Mouse (Mus musculus) T-cell, adult 66 days (primary cell): ENCODE data around the gene Trak1. TPM values are rescaled to one million over a fixed set of nuclear protein-coding genes. Genes with fewer than 3 reads are reported as not detected.

ENCODE experiments used
- total RNA-seq, 2 experiments: library from RNA; stranded (reverse); gene quantifications; 3 replicates in 1 of 2; 4 replicates in 1 of 2; pipeline ENCODE4 v1.2.4; 2023

The Trak1 gene
- 100 to 1,000 TPM in 1 of 2 experiments, 10 to 100 TPM in 1; 95.4 to 101 TPM for total RNA-seq

DNA sequence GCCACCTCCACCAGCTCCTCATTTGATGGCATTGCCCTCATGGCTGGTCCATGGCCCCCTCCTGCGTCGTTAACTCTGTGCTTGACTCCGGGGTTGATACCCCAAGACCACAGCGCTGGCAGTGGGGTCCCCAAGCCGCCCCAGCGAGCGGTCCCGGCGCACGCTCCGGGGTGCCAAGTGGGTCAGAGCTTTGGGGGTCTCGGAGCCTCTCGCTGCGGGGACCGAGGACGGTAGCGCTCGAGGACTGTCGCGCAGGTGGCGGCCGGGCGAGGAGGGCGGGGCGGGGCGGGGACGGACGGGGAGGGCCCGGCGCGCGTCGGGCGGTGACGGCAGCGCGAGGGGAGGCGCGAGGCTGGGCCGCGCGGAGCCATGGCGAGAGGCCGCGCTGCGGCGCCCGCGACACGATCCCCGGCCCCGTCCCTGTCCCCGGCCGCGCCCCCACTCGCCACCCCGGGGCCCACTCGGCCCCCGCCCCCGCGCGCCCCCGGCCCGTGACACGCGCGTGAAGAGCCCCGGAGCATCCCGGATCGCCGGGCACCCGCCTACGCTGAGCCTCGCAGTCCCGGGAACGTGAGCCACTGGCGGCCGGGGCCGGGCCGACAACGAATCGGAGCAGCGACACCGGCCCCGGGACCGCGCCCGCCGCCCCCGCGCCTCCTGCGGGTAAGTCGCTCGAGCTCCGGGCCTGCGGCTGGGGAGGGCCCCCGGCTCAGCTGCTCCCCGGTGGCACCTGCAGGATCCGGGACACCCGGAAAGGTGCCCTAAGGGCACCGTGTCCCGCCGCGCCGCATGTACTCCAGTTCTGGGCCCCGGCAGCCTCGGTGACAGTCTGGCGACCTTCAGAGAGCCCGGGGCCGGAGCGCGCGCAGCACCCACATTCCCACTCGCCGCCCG, at the start of gene Trak1:
TSS of gene Trak1 (plus strand) at position 332 of the 894 bp plus-strand sequence.

DNA sequence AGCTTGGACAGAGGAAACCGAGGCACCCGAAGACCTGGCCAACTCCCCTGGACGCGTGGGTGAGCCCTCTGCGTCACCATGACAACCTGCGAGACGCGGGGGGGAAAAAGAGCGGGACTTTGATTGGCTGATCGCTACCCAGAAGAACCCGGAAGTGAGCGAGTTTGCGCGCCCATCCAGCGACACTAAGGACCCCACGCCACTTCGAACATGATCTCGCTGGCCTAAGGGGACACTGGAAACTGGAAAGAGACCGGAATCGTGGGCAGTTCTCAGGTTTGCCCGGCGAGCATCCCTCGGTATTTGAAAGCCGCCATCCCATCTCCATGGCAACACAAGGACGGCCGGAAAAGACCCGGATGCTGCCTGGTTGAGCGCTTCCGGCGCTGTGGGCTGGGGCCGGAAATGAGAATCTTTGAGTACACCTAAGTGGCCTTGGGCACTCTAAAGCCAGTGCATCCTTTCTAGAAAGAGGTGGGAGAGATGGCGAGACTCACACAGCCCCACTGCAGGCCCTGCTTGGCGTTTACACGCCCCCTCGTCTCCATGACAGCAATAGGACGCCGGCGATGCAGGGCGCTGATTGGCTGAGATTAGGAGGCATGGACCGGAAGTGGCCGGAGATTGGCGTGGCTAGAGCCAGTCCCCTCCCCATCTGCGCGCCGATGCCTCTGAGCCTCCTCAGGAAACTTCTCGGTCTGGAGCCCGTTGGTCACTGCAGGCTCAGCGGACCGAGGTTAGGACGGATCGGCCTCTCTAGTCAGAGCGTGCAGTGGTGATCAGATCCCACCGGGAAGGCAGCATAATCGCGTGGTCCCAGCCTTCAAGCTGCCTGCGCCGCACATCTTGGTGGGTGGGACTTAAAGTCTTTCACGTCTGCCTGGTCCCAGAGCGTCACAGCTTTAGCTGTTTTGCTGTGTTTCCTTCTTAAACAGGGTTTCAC, 19.9 kb upstream of the Trak1 start, which contains the start of gene Ulk4:
TSS of gene Ulk4 (minus strand) at position 80 of the 943 bp plus-strand sequence.

DNA sequence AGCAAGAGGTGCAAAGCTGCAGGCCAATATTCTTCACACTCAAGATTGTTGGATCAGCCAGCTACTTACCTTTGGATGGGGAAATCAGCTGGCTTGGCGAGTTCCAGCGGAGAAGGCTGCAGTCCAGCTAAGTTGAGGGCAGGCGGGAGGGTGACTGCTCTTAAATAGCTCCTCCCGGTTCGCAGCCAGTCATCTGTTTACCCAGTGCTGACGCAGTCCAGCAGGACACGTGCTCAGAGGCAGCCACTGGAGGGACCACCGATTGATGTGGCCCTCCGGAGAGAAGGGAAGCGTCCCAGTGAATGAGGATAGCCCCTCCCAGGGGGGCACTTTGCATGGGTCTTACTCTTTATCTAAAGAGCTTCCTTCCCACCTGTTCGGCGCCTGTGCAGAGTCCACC, 198.2 kb downstream of the Trak1 start, which contains the start of gene Cck:
TSS of gene Cck (minus strand) at position 166 of the 400 bp plus-strand sequence.

Other genes starting within 250 kb of the Trak1 start
- gene Ulk4, start 20.3 kb upstream of the Trak1 start, total RNA-seq, result 1 to 10 TPM in 1 of 2 experiments, under 1 TPM in 1; 0.30 to 1.1 TPM
- not detected for gene Cck, start 198.2 kb downstream of the Trak1 start, total RNA-seq